Mouse (Mus musculus): ENCODE measurements around the gene Alg14. TPM values are rescaled to one million over a fixed set of nuclear protein-coding genes. Genes with fewer than 3 reads are reported as not detected.

Alg14 gene
- polyA plus RNA-seq, 1 experiment = 18.2 TPM

DNA sequence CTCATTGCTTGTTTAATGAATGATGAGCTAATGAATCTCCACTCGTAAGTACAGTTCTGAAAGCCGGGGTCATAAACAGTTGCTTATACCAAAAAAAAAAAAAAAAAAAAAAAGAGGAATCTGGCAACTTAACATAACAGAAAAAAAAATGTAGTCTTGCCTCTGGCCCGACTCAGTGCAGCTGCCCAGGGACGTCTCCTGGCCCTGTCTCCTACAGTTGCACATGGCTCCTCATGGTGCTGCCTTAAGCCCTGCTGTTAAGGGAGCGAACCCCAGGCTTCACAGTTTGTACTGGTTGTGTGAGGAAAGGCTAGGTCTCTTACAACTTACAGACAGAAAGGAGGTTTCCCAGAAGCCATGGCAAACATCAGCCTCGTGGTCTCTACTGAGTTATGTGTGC, 22.6 kb downstream of the Alg14 start:
- H3K9ac ChIP-seq (ENCODE audit: low read depth, poor library complexity, severe bottlenecking) = no peak overlapping the region
- H3K27ac ChIP-seq (ENCODE audit: insufficient read depth, low read length) = no peak overlapping the region
- no peak overlapping the region for H3K4me3 ChIP-seq (ENCODE audit: low read depth, low read length)
- H3K36me3 ChIP-seq (ENCODE audit: control insufficient read depth, insufficient read depth, low read length, poor library complexity, severe bottlenecking) = no peaks in the 10 kb centered on the region
- no peaks in the 10 kb centered on the region for H3K9me3 ChIP-seq (replicated peaks; ENCODE audit: control insufficient read depth, insufficient read depth, low read length, poor library complexity, severe bottlenecking)
- H3K4me1 ChIP-seq (ENCODE audit: control insufficient read depth, insufficient read depth, low read length) = no peaks in the 10 kb centered on the region
- TF ChIP-seq EP300 (IDR thresholded peaks at IDR 0.05; ENCODE audit: insufficient read depth, low read depth, low read length) = no peak
- no peak for TF ChIP-seq POLR2A (IDR thresholded peaks at IDR 0.05; ENCODE audit: insufficient read depth, low read length)
- no peak for TF ChIP-seq CTCF (IDR thresholded peaks at IDR 0.05; ENCODE audit: low read depth, low read length)
- H3K27me3 ChIP-seq (ENCODE audit: control insufficient read depth, insufficient read depth, low read length, poor library complexity, severe bottlenecking) = no peaks in the 10 kb centered on the region

- Histone ChIP-seq H3K4me1 (ENCODE audit: control insufficient read depth, insufficient read depth, low read length) (no peaks in the 10 kb centered on the region), H3K9ac (ENCODE audit: low read depth, poor library complexity, severe bottlenecking) (no peak overlapping the region), H3K4me3 (ENCODE audit: low read depth, low read length) (no peak overlapping the region), H3K36me3 (ENCODE audit: control insufficient read depth, insufficient read depth, low read length, poor library complexity, severe bottlenecking) (no peaks in the 10 kb centered on the region), H3K27me3 (ENCODE audit: control insufficient read depth, insufficient read depth, low read length, poor library complexity, severe bottlenecking) (no peaks in the 10 kb centered on the region), H3K9me3 (replicated peaks; ENCODE audit: control insufficient read depth, insufficient read depth, low read length, poor library complexity, severe bottlenecking) (no peaks in the 10 kb centered on the region), H3K27ac (ENCODE audit: insufficient read depth, low read length) (no peak overlapping the region)
- TF ChIP-seq EP300 (IDR thresholded peaks at IDR 0.05; ENCODE audit: insufficient read depth, low read depth, low read length) (no peak), CTCF (IDR thresholded peaks at IDR 0.05; ENCODE audit: low read depth, low read length) (no peak), POLR2A (IDR thresholded peaks at IDR 0.05; ENCODE audit: insufficient read depth, low read length) (no peak)
Measured at GRCm38 (mm10) chr3:121315498-121315897, 23.9 kb downstream of the Alg14 start.

DNA sequence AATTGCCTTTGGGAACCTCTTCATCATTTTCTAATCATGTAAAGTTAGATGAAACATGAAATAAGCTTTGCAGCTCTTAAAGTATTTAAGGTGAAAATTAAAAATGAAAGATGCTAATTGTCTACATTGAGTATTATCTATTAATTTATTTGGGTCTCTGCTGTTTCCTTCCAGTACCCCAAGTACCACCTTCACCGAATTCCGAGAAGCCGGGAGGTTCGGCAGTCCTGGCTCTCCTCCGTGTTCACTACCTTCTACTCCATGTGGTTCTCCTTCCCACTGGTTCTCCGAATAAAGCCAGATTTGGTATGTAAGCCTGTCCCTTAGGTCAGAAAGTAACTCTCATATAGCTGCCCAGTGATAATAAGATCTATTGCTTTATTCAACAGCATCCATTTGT, 28.3 kb downstream of the Alg14 start:
- Histone ChIP-seq H3K27ac (ENCODE audit: insufficient read depth, low read length) (no peak overlapping the region), H3K36me3 (ENCODE audit: control insufficient read depth, insufficient read depth, low read length, poor library complexity, severe bottlenecking) (no peaks in the 10 kb centered on the region), H3K27me3 (ENCODE audit: control insufficient read depth, insufficient read depth, low read length, poor library complexity, severe bottlenecking) (no peaks in the 10 kb centered on the region), H3K9me3 (replicated peaks; ENCODE audit: control insufficient read depth, insufficient read depth, low read length, poor library complexity, severe bottlenecking) (no peaks in the 10 kb centered on the region), H3K4me1 (ENCODE audit: control insufficient read depth, insufficient read depth, low read length) (no peaks in the 10 kb centered on the region), H3K9ac (ENCODE audit: low read depth, poor library complexity, severe bottlenecking) (no peak overlapping the region), H3K4me3 (ENCODE audit: low read depth, low read length) (no peak overlapping the region)
- TF ChIP-seq EP300 (IDR thresholded peaks at IDR 0.05; ENCODE audit: insufficient read depth, low read depth, low read length) = no peak
- TF ChIP-seq CTCF (IDR thresholded peaks at IDR 0.05; ENCODE audit: low read depth, low read length) = no peak
- TF ChIP-seq POLR2A (IDR thresholded peaks at IDR 0.05; ENCODE audit: insufficient read depth, low read length) = no peak

DNA sequence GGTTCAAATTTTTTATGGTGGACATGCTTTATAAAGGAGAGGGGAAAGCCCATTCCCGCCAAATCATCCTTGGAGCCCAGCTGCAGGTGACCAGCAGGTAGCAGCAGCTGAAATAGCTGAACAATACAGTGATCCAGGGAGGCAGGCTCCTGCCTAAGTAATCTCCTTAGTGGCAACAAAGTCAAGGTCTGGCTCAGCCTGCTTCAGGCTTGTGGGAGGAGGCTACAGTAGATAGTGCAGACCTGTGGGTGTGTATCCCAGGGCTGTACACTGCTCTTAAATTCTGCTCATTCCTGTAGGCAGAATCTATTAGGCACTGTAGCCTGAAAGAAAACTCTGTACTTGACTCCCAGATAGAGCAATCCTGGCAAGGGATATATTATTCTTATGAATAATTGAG, 29.3 kb downstream of the Alg14 start:
- TF ChIP-seq POLR2A (IDR thresholded peaks at IDR 0.05; ENCODE audit: insufficient read depth, low read length) = no peak
- Histone ChIP-seq H3K4me1 (ENCODE audit: control insufficient read depth, insufficient read depth, low read length) (no peaks in the 10 kb centered on the region), H3K9me3 (replicated peaks; ENCODE audit: control insufficient read depth, insufficient read depth, low read length, poor library complexity, severe bottlenecking) (no peaks in the 10 kb centered on the region), H3K36me3 (ENCODE audit: control insufficient read depth, insufficient read depth, low read length, poor library complexity, severe bottlenecking) (no peaks in the 10 kb centered on the region), H3K9ac (ENCODE audit: low read depth, poor library complexity, severe bottlenecking) (no peak overlapping the region), H3K27me3 (ENCODE audit: control insufficient read depth, insufficient read depth, low read length, poor library complexity, severe bottlenecking) (no peaks in the 10 kb centered on the region), H3K4me3 (ENCODE audit: low read depth, low read length) (no peak overlapping the region), H3K27ac (ENCODE audit: insufficient read depth, low read length) (no peak overlapping the region)

DNA sequence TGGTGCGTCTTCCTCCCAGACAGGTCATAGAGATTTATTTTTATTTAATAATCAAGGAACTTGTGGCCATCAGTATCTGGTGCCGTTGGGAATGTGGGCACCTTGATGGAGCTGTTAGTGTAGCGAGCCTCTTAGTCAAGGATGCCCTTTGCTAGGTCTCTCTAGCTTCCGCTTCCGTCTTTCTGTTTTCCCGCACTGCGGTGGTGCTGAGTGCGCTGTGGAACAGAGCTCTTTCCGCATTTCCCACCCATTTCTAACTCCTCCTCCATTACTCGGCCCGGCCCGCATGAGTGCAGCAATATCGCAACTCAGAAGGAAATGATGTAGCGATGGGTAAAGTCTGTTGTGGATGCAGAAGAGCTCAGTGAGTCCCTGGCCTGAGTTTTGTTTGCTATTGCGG, 31.8 kb downstream of the Alg14 start:
- H3K36me3 ChIP-seq (ENCODE audit: control insufficient read depth, insufficient read depth, low read length, poor library complexity, severe bottlenecking) = no peaks in the 10 kb centered on the region
- peak overlapping the region; percentile 13; the same call in 1 of the 2 replicates for H3K9ac ChIP-seq (ENCODE audit: low read depth, poor library complexity, severe bottlenecking)
- peak overlapping the region; percentile 67 for H3K4me3 ChIP-seq (ENCODE audit: low read depth, low read length)

GRCm38 (mm10) chr3:121327406-121327805, 35.8 kb downstream of the Alg14 start:
- H3K4me1 ChIP-seq (ENCODE audit: control insufficient read depth, insufficient read depth, low read length) = no peaks in the 10 kb centered on the region
- H3K27me3 ChIP-seq (ENCODE audit: control insufficient read depth, insufficient read depth, low read length, poor library complexity, severe bottlenecking) = no peaks in the 10 kb centered on the region
- H3K4me3 ChIP-seq (ENCODE audit: low read depth, low read length) = no peak overlapping the region
- H3K36me3 ChIP-seq (ENCODE audit: control insufficient read depth, insufficient read depth, low read length, poor library complexity, severe bottlenecking) = no peaks in the 10 kb centered on the region
- TF ChIP-seq EP300 (IDR thresholded peaks at IDR 0.05; ENCODE audit: insufficient read depth, low read depth, low read length) (no peak), POLR2A (IDR thresholded peaks at IDR 0.05; ENCODE audit: insufficient read depth, low read length) (no peak), CTCF (IDR thresholded peaks at IDR 0.05; ENCODE audit: low read depth, low read length) (no peak)
- H3K9ac ChIP-seq (ENCODE audit: low read depth, poor library complexity, severe bottlenecking) = no peak overlapping the region
- no peak overlapping the region for H3K27ac ChIP-seq (ENCODE audit: insufficient read depth, low read length)
- H3K9me3 ChIP-seq (replicated peaks; ENCODE audit: control insufficient read depth, insufficient read depth, low read length, poor library complexity, severe bottlenecking) = no peaks in the 10 kb centered on the region

More for the DNA sequence above, 31.8 kb downstream of the Alg14 start:
- Histone ChIP-seq H3K4me1 (ENCODE audit: control insufficient read depth, insufficient read depth, low read length) (no peaks in the 10 kb centered on the region), H3K9me3 (replicated peaks; ENCODE audit: control insufficient read depth, insufficient read depth, low read length, poor library complexity, severe bottlenecking) (no peaks in the 10 kb centered on the region), H3K27me3 (ENCODE audit: control insufficient read depth, insufficient read depth, low read length, poor library complexity, severe bottlenecking) (no peaks in the 10 kb centered on the region), H3K27ac (ENCODE audit: insufficient read depth, low read length) (no peak overlapping the region)
- TF ChIP-seq EP300 (IDR thresholded peaks at IDR 0.05; ENCODE audit: insufficient read depth, low read depth, low read length) (no peak), POLR2A (IDR thresholded peaks at IDR 0.05; ENCODE audit: insufficient read depth, low read length) (no peak), CTCF (IDR thresholded peaks at IDR 0.05; ENCODE audit: low read depth, low read length) (no peak)
